Mouse (Mus musculus): ENCODE data around the gene Pde4c. TPM values are rescaled to one million over a fixed set of nuclear protein-coding genes. Genes with fewer than 3 reads are reported as not detected.

Gene Pde4c
- polyA plus RNA-seq, 1 experiment from 2014 or later, result 0.40 TPM

DNA sequence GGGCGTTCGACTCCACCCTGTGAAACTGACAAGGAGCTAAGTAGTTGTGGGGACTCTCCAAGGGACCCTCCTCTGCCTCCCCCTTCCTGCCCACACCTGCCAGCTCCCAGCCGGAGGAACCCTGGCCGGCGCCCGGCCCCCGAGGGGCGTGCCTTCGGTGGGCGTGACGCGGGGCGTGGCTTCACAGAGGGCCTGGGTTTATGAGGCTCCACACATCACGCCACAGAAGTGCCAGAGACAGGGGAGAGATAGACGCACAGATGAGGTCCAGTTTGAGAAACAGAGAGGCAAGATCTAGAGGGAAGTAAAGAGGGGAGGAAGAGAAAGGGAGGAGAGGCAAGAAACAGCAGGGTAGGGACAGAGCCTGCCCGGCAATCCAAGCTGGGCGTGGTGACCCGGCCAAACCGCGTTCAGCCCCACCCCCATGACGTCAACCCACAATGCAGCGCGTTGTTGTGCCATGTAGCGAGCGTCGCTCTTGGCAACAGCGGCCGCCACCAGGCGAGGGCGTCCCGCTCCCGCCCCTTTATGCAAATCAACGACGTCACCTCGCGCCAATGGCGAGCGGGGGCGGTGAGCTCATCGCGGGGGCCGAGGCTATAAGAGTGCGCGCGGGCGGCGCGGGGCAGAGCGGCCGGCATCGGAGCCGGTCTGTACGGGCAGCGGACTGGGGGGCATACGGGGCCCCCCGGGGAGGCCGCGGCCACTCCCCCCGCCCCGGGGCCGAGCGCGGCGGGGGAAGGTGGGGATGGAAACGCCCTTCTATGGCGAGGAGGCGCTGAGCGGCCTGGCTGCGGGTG lies 25.0 kb upstream of the Pde4c start, which contains the start of gene Jund:
TSS of gene Jund (plus strand) at position 640 of the 800 bp plus-strand sequence.
- Histone ChIP-seq H3K27ac (replicated peaks) (peak within 1 kb of the TSS; percentile 99), H3K27me3 (replicated peaks) (no peaks in the 10 kb centered on the region), H3K4me1 (peaks cover 62% of the 10 kb centered on the region), H3K9ac (replicated peaks) (peak within 1 kb of the TSS; percentile 93), H3K9me3 (replicated peaks) (no peaks in the 10 kb centered on the region), H3K4me2 (peak within 1 kb of the TSS; percentile 70), H3K4me3 (replicated peaks) (peak within 1 kb of the TSS; percentile 68), H3K36me3 (no peaks in the 10 kb centered on the region; the same call in 1 of the 2 replicates)
- peak; percentile 89 for ATAC-seq (ENCODE audit: low FRiP score)
- WGBS, result under 1% methylated on average over 55 of the region's 69 CpGs

DNA sequence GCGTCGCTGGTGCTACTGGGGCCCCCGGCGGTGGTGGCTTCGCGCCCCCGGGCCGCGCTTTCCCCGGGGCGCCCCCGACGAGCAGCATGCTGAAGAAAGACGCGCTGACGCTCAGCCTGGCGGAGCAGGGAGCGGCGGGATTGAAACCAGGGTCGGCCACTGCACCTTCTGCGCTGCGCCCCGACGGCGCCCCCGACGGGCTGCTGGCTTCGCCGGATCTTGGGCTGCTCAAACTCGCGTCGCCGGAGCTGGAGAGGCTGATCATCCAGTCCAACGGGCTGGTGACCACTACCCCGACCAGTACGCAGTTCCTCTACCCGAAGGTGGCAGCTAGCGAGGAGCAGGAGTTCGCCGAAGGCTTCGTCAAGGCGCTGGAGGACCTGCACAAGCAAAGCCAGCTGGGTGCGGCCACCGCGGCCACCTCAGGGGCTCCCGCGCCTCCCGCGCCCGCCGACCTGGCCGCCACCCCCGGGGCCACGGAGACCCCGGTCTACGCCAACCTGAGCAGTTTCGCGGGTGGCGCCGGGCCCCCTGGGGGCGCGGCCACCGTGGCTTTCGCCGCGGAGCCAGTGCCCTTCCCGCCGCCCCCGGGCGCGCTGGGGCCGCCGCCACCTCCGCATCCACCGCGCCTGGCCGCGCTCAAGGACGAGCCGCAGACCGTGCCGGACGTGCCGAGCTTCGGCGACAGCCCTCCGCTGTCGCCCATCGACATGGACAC lies 24.2 kb upstream of the Pde4c start:
- H3K27me3 ChIP-seq (replicated peaks), result no peaks in the 10 kb centered on the region
- H3K27ac ChIP-seq (replicated peaks), result peak overlapping the region; percentile 99
- H3K4me2 ChIP-seq, result peak overlapping the region; percentile 70
- no peaks in the 10 kb centered on the region; the same call in 1 of the 2 replicates for H3K36me3 ChIP-seq
- H3K4me1 ChIP-seq, result peaks cover 68% of the 10 kb centered on the region
- H3K4me3 ChIP-seq (replicated peaks), result peak overlapping the region; percentile 68
- H3K9ac ChIP-seq (replicated peaks), result peak overlapping the region; percentile 93
- H3K9me3 ChIP-seq (replicated peaks), result no peaks in the 10 kb centered on the region
- ATAC-seq (ENCODE audit: low FRiP score), result peak; percentile 25
- WGBS, result under 1% methylated on average over 82 of the region's 89 CpGs

DNA sequence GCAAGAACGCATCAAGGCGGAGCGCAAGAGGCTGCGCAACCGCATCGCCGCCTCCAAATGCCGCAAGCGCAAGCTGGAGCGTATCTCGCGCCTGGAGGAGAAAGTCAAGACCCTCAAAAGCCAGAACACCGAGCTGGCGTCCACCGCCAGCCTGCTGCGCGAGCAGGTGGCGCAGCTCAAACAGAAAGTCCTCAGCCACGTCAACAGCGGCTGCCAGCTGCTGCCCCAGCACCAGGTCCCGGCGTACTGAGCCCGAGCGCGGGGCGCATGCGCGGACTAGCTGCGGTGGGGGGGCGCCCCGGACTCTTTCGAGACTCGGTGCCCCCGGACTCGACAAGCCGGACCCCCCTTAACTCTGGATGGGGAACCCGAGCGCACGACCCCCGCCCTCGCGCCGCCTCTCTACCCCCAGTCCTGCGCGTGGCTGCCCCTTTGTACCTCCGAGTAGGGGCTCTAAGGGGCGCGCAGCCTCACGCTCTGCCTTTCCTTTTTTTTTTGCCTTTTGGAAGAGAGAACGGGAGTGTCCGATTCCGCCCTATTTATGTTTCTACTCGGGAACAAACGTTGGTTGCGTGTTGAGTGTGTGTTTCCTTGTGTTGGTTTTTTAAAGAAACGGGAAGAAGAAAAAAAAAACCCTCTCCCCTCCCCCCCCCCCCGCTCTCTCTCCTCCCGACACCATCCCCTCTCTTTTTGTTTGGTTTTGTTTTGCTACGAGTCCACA lies 23.5 kb upstream of the Pde4c start:
- WGBS, result under 1% methylated on average over 57 of the region's 59 CpGs
- Histone ChIP-seq H3K27me3 (replicated peaks) (no peaks in the 10 kb centered on the region), H3K4me1 (peaks cover 67% of the 10 kb centered on the region), H3K27ac (replicated peaks) (peak overlapping the region; percentile 99), H3K9ac (replicated peaks) (peak overlapping the region; percentile 93), H3K4me3 (replicated peaks) (peak overlapping the region; percentile 68), H3K4me2 (peak overlapping the region; percentile 70), H3K36me3 (no peaks in the 10 kb centered on the region; the same call in 1 of the 2 replicates), H3K9me3 (replicated peaks) (no peaks in the 10 kb centered on the region)
- ATAC-seq (ENCODE audit: low FRiP score), result peak; percentile 11; the same call in 1 of the 2 replicates

DNA sequence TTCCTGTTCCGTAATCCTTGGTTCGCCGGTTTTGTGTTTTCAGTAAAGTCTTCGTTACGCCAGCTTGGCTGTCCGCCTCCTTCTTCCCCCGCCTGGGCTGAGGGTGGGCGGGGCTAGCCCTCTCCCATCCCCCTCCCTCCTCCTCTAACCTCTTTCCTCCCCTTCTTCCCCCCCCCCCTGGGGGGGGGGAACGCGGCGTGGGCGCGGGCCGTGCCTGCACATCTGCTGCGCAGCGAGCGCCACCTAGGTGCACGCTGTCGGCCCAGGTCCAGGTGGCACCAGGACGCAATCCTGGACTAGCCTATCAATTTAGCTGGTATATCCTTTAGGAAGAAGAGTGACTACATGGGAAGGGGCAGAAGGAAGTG lies 23.0 kb upstream of the Pde4c start:
- Histone ChIP-seq H3K4me2 (peak overlapping the region; percentile 70), H3K27me3 (replicated peaks) (no peaks in the 10 kb centered on the region), H3K27ac (replicated peaks) (peak overlapping the region; percentile 99), H3K9me3 (replicated peaks) (no peaks in the 10 kb centered on the region), H3K36me3 (no peaks in the 10 kb centered on the region; the same call in 1 of the 2 replicates), H3K9ac (replicated peaks) (peak overlapping the region; percentile 93), H3K4me3 (replicated peaks) (peak overlapping the region; percentile 68), H3K4me1 (peaks cover 62% of the 10 kb centered on the region)
- peak; percentile 29 for ATAC-seq (ENCODE audit: low FRiP score)
- WGBS, result under 1% methylated on average over 20 of the region's 20 CpGs

DNA sequence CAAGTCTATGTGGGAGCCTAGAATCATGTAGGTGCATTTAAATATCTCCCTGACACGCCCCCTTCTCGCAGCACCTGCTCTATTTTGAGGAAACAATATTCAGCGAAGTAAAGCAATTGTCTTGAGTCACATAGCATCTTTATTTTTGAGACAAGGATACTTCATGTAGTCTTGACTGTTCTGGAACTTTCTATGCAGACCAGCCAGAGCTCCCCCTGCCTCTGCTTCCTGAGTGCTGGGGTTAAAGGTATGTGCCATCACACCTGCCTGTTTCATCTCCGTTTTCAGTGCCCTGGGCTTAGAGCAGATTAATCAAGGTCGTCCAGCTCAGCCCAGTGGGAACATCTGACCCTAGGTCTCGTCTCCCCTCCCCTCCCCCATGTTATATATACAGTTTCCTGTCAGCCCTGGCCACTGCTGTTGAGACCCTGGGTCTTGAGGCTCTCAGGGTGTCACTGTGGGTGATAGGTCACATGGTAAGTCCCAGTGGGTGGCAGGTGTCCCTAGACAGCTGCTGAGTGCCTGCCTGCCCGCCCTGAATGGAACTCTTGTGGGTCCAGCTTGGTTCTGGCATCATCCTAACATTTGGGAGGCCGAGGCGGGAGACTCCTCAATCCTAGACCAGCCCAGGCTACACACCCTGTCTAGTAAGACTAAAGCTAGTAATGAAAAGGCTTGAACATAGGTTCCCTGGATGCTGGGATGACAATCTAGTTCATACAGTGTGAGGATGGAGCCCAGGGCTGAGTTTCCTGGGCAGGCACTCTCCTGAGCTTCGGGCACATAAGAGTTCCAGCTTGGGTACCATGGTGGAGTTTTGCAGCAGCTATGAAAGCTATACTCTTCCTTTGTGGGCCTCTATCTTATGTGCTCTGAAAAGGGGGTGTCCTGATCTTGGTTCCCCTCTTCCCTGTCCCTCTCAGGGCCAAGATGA lies 22.2 kb upstream of the Pde4c start:
- peak overlapping the region; percentile 68 for H3K4me3 ChIP-seq (replicated peaks)
- H3K4me2 ChIP-seq, result peak overlapping the region; percentile 70
- no peaks in the 10 kb centered on the region for H3K9me3 ChIP-seq (replicated peaks)
- 52% methylated on average over 10 of the region's 10 CpGs for WGBS
- H3K4me1 ChIP-seq, result peaks cover 54% of the 10 kb centered on the region
- no peaks in the 10 kb centered on the region; the same call in 1 of the 2 replicates for H3K36me3 ChIP-seq
- H3K27ac ChIP-seq (replicated peaks), result peak overlapping the region; percentile 99
- ATAC-seq (ENCODE audit: low FRiP score), result no peak
- peak overlapping the region; percentile 93 for H3K9ac ChIP-seq (replicated peaks)
- H3K27me3 ChIP-seq (replicated peaks), result no peaks in the 10 kb centered on the region

DNA sequence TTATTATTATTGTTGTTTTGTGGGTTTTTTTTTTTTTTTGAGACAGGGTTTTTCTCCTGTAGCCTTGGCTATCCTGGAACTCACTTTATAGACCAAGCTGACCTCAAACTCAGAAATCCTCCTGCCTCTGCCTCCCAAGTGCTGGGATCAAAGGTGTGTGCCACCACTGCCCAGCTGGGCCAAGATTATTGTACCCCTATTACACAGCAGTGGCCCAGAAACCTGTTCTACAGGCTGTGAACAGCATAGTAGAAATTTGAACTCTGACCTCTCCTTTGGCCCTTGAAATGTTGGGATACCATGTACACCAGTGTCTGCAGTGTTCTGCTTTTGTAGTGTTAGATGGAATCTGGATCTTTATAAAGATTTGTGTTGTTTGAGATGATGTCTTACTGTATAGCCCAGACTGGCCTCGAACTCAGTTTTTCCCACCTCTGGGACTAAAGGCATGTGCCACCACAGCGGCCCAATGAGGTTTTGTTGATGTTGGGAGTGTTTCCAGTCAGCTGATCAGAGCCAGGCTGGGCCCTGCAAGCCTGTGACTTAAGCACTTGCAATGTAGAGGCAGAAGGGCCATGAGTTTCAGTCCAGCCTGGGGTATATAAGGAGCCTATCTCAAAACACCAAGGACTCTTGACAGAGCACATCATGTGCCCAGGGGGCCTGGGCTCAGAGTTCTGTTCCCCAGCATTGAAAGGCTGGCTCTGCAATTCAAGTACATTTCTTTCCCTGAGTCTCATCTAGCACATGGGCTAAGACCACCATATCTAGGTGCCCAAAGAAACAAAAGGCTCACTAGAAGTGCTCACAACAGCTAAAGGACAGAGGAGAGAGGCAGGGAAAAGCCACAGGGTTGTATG lies 21.3 kb upstream of the Pde4c start:
- Histone ChIP-seq H3K36me3 (no peaks in the 10 kb centered on the region; the same call in 1 of the 2 replicates), H3K4me2 (peak overlapping the region; percentile 70), H3K27ac (replicated peaks) (no peak overlapping the region), H3K27me3 (replicated peaks) (no peaks in the 10 kb centered on the region), H3K9ac (replicated peaks) (no peak overlapping the region), H3K4me3 (replicated peaks) (no peak overlapping the region; the same call in 1 of the 2 replicates), H3K4me1 (peaks cover 45% of the 10 kb centered on the region), H3K9me3 (replicated peaks) (no peaks in the 10 kb centered on the region)
- 77% methylated on average over 2 of the region's 2 CpGs for WGBS
- ATAC-seq (ENCODE audit: low FRiP score), result no peak

DNA sequence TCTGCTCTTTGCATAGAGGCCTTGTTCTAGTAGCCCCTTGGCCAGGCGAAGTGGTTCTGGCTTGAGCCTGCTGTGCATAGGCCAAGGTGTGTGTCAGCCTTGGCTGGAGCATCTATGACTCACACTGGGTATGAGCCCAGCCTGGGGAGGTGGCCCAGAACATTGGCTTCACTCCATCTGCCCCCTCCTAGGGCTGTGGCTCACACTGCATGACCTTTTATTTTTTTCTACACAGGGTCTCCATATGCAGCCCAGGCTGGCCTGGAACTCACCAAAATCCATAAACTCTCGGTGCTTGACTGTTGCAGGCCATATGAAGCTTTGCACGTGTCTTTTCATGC lies 20.7 kb upstream of the Pde4c start:
- H3K4me3 ChIP-seq (replicated peaks), result no peak overlapping the region
- no peak overlapping the region for H3K9ac ChIP-seq (replicated peaks)
- no peaks in the 10 kb centered on the region; the same call in 1 of the 2 replicates for H3K36me3 ChIP-seq
- H3K27me3 ChIP-seq (replicated peaks), result no peaks in the 10 kb centered on the region
- 86% methylated on average over 3 of the region's 3 CpGs for WGBS
- no peaks in the 10 kb centered on the region for H3K9me3 ChIP-seq (replicated peaks)
- H3K4me1 ChIP-seq, result peaks cover 39% of the 10 kb centered on the region
- no peak for ATAC-seq (ENCODE audit: low FRiP score)
- H3K4me2 ChIP-seq, result peak overlapping the region; percentile 70
- H3K27ac ChIP-seq (replicated peaks), result 0 out of 2 replicates have a peak overlapping the region, but pooled peaks have one; percentile 33

DNA sequence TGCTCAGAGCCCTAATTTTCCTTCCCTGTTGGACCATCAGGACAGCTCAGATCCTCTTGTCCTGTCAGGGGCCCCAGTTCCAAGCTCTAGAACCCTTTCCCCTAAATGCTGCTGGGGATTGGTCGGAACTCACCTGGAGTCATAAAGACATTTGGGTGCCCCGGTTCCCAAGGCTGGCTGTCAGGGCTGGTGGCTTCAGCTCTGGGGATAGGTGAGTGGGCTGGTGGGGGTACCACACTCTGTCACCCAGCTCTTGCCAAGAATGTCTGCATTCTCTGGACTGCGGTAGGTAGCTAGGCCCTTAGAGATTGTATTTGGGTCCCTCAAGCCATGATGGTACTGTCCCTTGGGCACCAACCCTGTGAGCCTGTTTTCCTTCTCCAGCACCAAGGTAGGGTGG lies 20.2 kb upstream of the Pde4c start, which contains the start of gene Iqcn:
TSS of gene Iqcn (plus strand) at position 171 of the 400 bp plus-strand sequence.
- no peaks in the 10 kb centered on the region for H3K27me3 ChIP-seq (replicated peaks)
- no peak within 1 kb of the TSS; the same call in 1 of the 2 replicates for H3K4me3 ChIP-seq (replicated peaks)
- no peaks in the 10 kb centered on the region; the same call in 1 of the 2 replicates for H3K36me3 ChIP-seq
- H3K4me1 ChIP-seq, result peaks cover 34% of the 10 kb centered on the region
- 90% methylated on average over 3 of the region's 3 CpGs for WGBS
- ATAC-seq (ENCODE audit: low FRiP score), result no peak
- no peak within 1 kb of the TSS for H3K9ac ChIP-seq (replicated peaks)
- 0 out of 2 replicates have a peak within 1 kb of the TSS, but pooled peaks have one; percentile 33 for H3K27ac ChIP-seq (replicated peaks)
- H3K9me3 ChIP-seq (replicated peaks), result no peaks in the 10 kb centered on the region
- peak within 1 kb of the TSS; percentile 70 for H3K4me2 ChIP-seq

DNA sequence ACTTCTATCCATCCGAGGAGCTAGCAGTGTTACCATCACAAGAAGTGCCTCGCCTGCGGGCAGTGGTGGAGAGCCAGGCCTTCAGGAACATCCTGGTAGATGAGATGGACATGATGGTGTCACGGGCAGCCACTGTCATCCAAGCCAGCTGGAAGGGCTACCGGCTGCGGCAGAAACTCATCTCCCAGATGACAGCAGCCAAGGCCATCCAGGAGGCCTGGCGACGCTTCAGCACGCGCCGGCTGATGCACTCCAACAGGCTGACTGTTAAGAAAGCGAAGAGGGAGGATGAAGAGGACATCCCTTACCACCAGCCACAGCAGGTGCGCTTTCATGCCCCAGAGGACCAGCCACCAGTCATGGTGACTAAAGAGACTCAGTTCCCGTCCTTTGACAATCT lies 15.2 kb upstream of the Pde4c start:
- no peaks in the 10 kb centered on the region for H3K27me3 ChIP-seq (replicated peaks)
- H3K4me3 ChIP-seq (replicated peaks), result no peak overlapping the region
- 93% methylated on average over 14 of the region's 14 CpGs for WGBS
- H3K9me3 ChIP-seq (replicated peaks), result no peaks in the 10 kb centered on the region
- H3K36me3 ChIP-seq, result no peaks in the 10 kb centered on the region; the same call in 1 of the 2 replicates
- H3K4me2 ChIP-seq, result no peak overlapping the region
- H3K4me1 ChIP-seq, result peaks cover 8% of the 10 kb centered on the region
- H3K27ac ChIP-seq (replicated peaks), result no peak overlapping the region
- H3K9ac ChIP-seq (replicated peaks), result no peak overlapping the region
- no peak for ATAC-seq (ENCODE audit: low FRiP score)

DNA sequence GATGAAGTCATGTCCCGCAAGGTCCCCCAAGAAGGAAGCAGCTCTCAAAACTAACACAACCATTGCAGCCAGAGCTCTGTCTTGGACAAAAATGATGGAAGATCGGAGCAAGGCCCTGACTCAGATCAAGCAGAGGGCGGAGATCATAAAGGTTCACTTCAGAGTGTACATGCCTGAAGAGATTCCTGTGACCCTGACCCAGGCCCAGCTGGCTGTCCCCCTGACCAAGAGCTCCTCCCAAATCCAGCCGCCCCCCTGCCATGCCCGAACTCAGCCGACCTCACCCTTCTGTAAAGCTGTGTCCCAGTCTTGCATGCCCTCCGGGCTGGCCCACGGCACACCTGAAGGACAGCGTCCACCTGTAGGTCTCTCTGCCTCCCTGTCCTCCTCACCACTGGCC lies 13.7 kb upstream of the Pde4c start:
- H3K4me2 ChIP-seq, result no peak overlapping the region
- no peaks in the 10 kb centered on the region for H3K27me3 ChIP-seq (replicated peaks)
- H3K36me3 ChIP-seq, result no peaks in the 10 kb centered on the region
- ATAC-seq (ENCODE audit: low FRiP score), result no peak
- H3K27ac ChIP-seq (replicated peaks), result no peak overlapping the region
- H3K4me3 ChIP-seq (replicated peaks), result no peak overlapping the region
- no peak overlapping the region for H3K9ac ChIP-seq (replicated peaks)
- 95% methylated on average over 9 of the region's 9 CpGs for WGBS
- H3K4me1 ChIP-seq, result no peaks in the 10 kb centered on the region
- H3K9me3 ChIP-seq (replicated peaks), result no peaks in the 10 kb centered on the region
